Mouse (Mus musculus) A20 (cell line): ENCODE results near the gene Fbxl19.
"Not testable (repeated sequence)": the region's sequence is repeated elsewhere in the genome, so short reads cannot be mapped to it uniquely, and the experiment has no call there.

Source experiments
- DNase-seq: peaks from one replicate; pipeline ENCODE4 v3.0.0-alpha.2; 2011; ENCODE audit warnings: low read depth, low spot score

The Fbxl19 gene

GRCm38 (mm10) chr7:127727898-127728297 is 16.4 kb upstream of the Fbxl19 start:
- DNase-seq: peak; percentile 58

- DNase-seq: no peak
Measured at GRCm38 (mm10) chr7:127730170-127730569, 14.2 kb upstream of the Fbxl19 start.

- DNase-seq: not testable (repeated sequence)
Measured at GRCm38 (mm10) chr7:127732066-127732465, 12.3 kb upstream of the Fbxl19 start, which contains the start of gene Ctf2. Gene Ctf2, minus strand, starts transcription at chr7:127732166.

- DNase-seq: peak; percentile 96
Measured at GRCm38 (mm10) chr7:127745251-127745651, 908 bp downstream of the Fbxl19 start.

GRCm38 (mm10) chr7:127745652-127746493 is 1.5 kb downstream of the Fbxl19 start:
- peak; percentile 92 for DNase-seq

- peak; percentile 33 for DNase-seq
Measured at GRCm38 (mm10) chr7:127746494-127747491, 2.5 kb downstream of the Fbxl19 start.

DNA sequence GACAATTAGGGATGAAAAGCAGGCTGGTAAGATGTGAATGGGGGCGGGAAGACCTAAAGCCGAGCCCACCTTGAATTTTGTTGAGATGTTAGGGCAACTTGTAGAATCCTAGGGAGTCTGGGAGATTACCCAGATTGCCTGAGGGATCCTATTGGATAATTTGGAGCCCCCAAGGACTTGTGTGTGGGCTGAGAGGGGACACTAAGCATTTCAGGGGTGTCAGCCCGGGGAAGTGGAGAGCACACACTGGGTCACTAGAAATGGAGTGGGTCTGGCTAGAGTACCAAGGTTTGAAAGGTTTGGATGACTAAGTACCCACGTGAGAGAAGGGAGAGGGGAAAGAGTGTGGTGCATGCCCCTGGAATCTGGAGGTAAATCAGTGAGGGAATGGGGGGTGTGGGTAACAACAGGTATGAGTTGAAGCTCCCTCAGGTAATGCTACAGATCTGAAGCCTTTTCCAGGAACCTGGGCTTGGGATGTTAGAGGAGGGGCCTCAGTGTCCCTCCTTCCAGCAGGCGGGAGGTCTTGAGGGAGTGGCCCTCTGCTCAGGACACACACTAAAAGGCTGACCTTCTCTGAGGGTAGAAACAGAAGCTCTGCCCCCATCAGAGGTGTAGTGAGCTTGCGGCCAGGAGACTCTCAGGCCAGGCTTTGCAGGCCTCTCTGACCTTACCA is 3.4 kb downstream of the Fbxl19 start:
- DNase-seq: no peak

DNA sequence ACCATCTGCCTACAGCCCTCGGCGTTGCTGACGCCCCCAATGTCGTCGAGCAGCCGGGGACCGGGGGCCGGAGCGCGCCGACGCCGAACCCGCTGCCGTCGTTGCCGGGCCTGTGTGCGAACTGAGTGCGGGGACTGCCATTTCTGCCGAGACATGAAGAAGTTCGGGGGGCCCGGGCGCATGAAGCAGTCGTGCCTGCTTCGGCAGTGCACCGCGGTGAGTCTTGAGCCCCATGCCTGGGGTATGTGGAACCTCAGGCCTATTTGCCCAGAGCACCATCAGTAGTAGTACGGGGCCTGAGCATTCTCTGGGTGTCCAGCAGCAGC is 3.9 kb downstream of the Fbxl19 start:
- no peak for DNase-seq

DNA sequence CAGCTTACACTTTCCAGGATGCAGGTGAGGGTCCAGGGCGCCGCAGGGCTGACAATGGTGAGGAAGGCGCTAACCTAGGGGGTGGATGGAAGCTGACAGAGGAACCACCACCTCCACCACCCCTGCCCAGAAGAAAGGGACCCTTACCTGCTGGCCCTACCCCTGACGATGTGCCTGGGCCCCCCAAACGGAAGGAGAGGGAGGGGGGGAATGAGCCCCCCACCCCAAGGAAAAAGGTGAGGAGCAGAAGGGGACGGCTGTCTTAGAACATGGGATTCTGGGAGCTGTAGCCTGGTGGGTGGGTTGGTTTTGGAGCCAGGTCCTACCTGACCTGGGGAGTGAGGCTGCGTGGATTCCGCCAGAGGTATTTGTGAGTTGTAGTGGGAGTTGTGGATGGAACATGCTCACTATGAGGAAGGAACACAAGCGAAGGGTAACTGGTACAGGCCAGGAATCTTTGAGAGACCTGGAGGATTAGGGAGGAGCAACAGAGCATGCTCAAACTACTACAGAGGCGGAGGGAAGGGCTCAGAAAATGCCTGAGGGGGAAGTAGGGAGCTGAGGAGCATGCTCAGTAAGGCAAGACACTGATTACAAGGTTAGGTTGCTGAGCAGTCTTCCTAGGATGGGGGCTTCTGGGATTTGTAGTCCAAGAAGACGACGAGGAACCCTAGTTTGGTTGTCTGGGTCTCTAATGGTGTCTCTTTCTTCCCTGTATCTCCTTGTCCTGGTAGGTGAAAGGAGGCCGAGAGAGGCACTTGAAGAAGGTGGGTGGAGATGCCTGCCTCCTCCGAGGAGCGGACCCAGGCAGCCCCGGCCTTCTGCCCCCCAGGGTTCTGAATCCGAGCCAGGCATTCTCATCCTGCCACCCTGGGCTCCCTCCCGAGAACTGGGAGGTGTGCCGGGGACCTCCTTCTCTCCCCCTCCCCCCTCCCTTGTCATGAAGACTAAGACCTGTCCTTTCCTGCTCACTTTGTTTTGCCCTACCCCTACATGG is 6.1 kb downstream of the Fbxl19 start:
- DNase-seq: no peak

DNA sequence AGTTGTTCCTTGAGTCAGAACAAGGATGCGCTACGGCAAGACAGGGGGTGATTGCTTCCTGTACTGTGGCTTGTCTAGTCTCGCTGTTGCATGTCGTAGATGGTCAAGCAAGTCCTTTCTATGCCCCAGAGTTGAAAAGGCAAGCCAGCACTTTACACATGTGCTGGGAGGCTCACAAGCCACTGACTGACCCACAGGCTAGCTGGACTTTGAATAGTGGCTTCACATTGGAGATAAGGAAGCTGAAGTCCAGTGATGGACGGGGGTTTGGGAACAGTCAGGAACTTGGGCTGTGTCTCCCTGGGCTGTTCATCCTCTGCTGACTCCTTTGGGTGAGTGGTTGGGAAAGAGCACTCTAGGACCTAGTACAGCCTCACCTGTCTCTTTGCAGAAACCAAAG is 7.3 kb downstream of the Fbxl19 start:
- DNase-seq: no peak

DNA sequence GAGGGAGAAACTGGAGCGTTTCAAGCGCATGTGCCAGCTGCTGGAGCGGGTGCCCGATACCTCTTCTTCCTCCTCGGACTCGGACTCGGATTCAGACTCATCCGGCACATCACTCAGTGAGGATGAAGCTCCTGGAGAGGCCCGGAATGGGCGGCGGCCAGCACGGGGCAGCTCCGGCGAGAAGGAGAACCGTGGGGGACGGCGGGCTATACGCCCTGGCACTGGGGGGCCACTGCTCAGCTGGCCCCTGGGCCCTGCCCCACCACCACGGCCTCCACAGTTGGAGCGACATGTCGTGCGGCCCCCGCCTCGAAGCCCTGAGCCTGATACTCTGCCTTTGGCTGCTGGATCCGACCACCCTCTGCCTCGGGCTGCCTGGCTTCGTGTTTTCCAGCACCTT is 7.7 kb downstream of the Fbxl19 start:
- no peak for DNase-seq

DNA sequence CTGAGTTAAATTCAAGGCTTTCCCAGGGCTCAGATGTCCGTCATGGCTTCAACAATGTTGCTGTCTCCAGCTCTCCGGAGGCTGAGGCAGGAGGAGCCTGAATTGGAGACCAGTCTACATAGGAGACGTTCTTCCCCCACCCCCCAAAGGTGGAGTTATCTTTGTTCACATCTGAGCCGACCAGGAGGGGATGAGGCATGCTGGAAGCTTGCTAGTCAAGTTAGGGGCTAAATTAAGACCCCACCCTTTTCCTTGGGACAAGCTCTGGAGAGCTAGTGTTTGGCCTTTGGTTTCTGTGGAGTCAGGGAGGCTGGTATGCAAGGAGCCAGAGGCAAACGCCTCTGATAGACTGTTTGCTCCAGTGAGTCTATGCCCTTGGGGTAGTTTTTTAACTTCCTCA is 8.8 kb downstream of the Fbxl19 start:
- no peak for DNase-seq

- no peak for DNase-seq
Measured at GRCm38 (mm10) chr7:127753741-127754140, 9.4 kb downstream of the Fbxl19 start.

DNA sequence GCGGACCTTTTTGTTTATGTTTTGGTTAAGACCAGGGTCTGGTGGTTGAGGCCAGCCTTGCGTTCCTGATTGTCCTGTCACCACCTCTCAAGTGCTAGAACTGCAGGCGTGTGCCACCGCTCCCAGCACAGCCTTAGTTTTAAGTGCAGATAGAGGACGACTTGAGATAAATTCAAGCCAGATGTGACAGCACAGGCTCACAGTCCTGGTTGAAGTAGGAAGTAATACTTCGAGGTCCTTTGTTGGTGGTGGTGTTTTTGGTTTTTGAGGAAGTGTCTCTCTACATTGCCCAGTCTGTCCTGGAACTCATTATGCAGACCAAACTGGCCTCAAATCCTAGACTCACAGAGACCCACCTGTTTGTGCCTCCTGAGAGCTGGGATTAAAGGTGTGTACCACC is 15.4 kb downstream of the Fbxl19 start:
- peak; percentile 46 for DNase-seq

- no peak for DNase-seq
Measured at GRCm38 (mm10) chr7:127760478-127760877, 16.1 kb downstream of the Fbxl19 start.

DNA sequence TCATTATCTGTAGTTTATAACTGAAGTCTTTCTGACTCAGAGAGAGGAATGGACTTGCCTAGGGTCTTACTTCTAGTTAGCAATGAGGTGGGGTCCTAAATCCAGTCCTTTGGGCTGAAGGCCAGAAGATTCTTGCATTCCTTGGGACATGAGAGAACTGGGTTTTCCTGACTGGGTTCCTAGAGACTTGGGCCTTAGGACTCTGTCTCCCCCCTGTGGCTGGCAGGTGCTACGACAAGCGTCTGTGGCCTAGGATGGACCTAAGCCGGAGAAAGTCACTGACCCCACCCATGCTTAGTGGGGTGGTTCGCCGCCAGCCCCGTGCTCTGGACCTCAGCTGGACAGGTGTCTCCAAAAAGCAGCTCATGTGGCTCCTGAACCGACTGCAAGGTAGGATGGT is 16.7 kb downstream of the Fbxl19 start:
- DNase-seq: peak; percentile 61

DNA sequence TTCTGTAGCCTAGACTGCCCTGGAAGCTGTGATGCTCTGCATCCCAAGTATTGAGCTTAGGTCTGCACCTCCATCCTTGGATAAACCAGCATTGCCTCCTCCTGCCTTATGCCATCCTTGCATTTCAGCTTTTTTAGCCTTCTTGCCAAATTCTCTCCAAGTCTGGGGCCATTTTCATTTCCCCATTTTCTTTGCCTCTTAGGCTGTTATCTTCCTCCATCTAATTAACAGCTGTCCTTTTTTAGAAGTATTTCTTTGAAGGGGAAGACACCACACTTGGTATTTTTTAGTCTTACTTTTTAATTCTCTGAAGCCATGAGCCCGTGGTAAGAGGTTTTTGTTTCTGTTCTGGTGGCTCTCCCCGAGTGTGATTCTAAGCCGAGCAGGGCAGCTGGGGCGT is 19.3 kb downstream of the Fbxl19 start:
- peak; percentile 73 for DNase-seq

DNA sequence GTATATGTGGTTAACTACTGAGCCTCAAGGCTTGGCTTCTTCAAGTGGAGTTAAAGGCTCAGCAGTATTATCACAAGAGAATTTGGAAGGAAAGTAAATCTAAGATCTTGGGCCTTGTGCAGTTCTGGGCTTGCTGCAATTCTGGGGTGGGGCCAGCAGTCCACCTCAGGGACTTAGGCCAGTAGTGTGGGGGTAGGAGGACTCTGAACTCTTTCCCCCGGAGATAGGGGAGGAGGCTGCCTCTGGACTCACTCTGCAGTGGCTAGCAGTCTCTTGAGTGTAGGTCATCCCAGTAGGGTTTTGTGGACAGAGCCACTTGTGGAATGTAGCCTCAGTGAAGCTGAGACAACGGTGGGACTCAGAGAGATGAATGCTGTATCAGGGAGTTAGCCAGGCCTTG is 21.4 kb downstream of the Fbxl19 start:
- DNase-seq: no peak

DNA sequence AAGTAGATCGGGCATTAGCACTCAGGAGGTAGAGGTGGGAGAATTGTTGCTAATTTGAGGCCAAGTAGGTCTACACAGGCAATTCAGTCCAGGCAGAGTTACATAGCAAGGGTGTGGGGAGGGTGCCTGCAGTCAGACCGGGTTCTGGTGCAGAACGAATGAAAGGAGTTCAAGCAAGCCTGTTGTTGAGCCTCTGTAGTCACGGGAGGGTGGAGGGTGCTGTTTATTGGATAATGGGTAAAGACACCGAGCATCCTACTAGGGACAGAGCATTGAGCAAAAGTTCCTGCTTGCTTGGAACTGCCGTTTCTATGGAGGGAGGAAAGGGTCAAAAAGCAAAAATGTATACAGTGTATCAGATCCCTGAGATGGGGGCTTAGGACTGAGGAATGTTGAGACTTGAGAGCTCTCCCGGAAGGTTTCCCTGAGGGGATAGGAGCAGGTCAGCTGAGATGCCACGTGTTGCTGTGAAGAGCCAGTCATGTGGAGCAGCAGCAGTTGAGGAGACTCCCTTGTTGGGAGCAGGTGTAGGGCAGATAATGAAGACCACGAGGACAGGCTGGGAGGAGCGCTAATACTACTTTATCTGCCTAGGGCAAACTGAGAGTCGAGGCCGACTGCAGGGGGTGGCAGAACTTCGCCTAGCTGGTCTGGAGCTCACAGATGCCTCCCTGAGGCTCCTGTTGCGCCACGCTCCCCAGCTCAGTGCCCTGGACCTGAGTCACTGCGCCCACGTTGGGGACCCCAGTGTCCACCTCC is 22.7 kb downstream of the Fbxl19 start:
- DNase-seq: no peak
